Mouse (Mus musculus): Measurements from ENCODE around the gene Mvb12a.

Mvb12a gene

GRCm38 (mm10) chr8:71572077-71572476, 29.4 kb downstream of the Mvb12a start:
- no peaks in the 10 kb centered on the region for H3K36me3 ChIP-seq (ENCODE audit: insufficient read depth, low read length)
- no peaks in the 10 kb centered on the region for H3K9me3 ChIP-seq (ENCODE audit: low read length)
- peaks cover 45% of the 10 kb centered on the region for H3K4me1 ChIP-seq (replicated peaks; ENCODE audit: low read depth, low read length)
- no peak for TF ChIP-seq POU5F1 (IDR thresholded peaks at IDR 0.05; ENCODE audit: borderline replicate concordance, low read length)
- no peak for TF ChIP-seq CTCF (conservative IDR thresholded peaks at IDR 0.05; ENCODE audit: low read length)
- TF ChIP-seq NANOG (IDR thresholded peaks at IDR 0.05; ENCODE audit: borderline replicate concordance, low read length): no peak
- H3K27me3 ChIP-seq (ENCODE audit: insufficient read depth, low read length): peaks cover 12% of the 10 kb centered on the region
- no peak overlapping the region for H3K4me3 ChIP-seq (replicated peaks; ENCODE audit: low read length)

- Histone ChIP-seq H3K9me3 (ENCODE audit: low read length) (no peaks in the 10 kb centered on the region), H3K4me3 (replicated peaks; ENCODE audit: low read length) (no peak overlapping the region), H3K27me3 (ENCODE audit: insufficient read depth, low read length) (peaks cover 2% of the 10 kb centered on the region; the same call in 1 of the 2 replicates), H3K4me1 (replicated peaks; ENCODE audit: low read depth, low read length) (peaks cover 39% of the 10 kb centered on the region), H3K36me3 (ENCODE audit: insufficient read depth, low read length) (no peaks in the 10 kb centered on the region)
- TF ChIP-seq CTCF (conservative IDR thresholded peaks at IDR 0.05; ENCODE audit: low read length) (no peak), POU5F1 (IDR thresholded peaks at IDR 0.05; ENCODE audit: borderline replicate concordance, low read length) (no peak), NANOG (IDR thresholded peaks at IDR 0.05; ENCODE audit: borderline replicate concordance, low read length) (no peak)
Observed at GRCm38 (mm10) chr8:71572847-71573633, 30.3 kb downstream of the Mvb12a start.

GRCm38 (mm10) chr8:71574426-71574825, 31.7 kb downstream of the Mvb12a start:
- no peaks in the 10 kb centered on the region for H3K36me3 ChIP-seq (ENCODE audit: insufficient read depth, low read length)
- peaks cover 40% of the 10 kb centered on the region for H3K4me1 ChIP-seq (replicated peaks; ENCODE audit: low read depth, low read length)
- TF ChIP-seq CTCF (conservative IDR thresholded peaks at IDR 0.05; ENCODE audit: low read length) (no peak), NANOG (IDR thresholded peaks at IDR 0.05; ENCODE audit: borderline replicate concordance, low read length) (no peak), POU5F1 (IDR thresholded peaks at IDR 0.05; ENCODE audit: borderline replicate concordance, low read length) (no peak)
- H3K27me3 ChIP-seq (ENCODE audit: insufficient read depth, low read length): no peaks in the 10 kb centered on the region
- H3K9me3 ChIP-seq (ENCODE audit: low read length): no peaks in the 10 kb centered on the region
- no peak overlapping the region for H3K4me3 ChIP-seq (replicated peaks; ENCODE audit: low read length)

DNA sequence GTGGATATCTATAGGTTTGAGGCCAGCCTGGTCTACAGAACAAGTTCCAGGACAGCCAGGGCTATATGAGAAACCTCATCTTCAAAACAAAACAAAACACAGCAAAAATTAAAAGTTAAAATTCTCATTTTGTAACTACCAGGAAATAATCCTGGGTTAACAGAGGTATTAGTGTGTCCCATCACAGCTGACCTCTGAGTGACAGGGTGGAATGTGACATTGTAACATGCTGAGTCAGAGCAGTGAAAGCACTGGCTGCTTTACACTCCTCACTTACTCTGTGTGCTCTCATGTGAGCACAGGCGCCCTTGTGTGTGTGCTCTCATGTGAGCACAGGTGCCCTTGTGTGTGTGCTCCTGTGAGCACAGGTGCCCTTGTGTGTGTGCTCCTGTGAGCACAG, 32.3 kb downstream of the Mvb12a start:
- Histone ChIP-seq H3K27me3 (ENCODE audit: insufficient read depth, low read length) (no peaks in the 10 kb centered on the region), H3K4me1 (replicated peaks; ENCODE audit: low read depth, low read length) (peaks cover 46% of the 10 kb centered on the region), H3K36me3 (ENCODE audit: insufficient read depth, low read length) (no peaks in the 10 kb centered on the region), H3K9me3 (ENCODE audit: low read length) (no peaks in the 10 kb centered on the region), H3K4me3 (replicated peaks; ENCODE audit: low read length) (no peak overlapping the region)
- no peak for TF ChIP-seq NANOG (IDR thresholded peaks at IDR 0.05; ENCODE audit: borderline replicate concordance, low read length)
- no peak for TF ChIP-seq POU5F1 (IDR thresholded peaks at IDR 0.05; ENCODE audit: borderline replicate concordance, low read length)
- no peak for TF ChIP-seq CTCF (conservative IDR thresholded peaks at IDR 0.05; ENCODE audit: low read length)

GRCm38 (mm10) chr8:71577856-71578387, 35.2 kb downstream of the Mvb12a start:
- Histone ChIP-seq H3K4me3 (replicated peaks; ENCODE audit: low read length) (no peak overlapping the region), H3K4me1 (replicated peaks; ENCODE audit: low read depth, low read length) (peaks cover 49% of the 10 kb centered on the region), H3K36me3 (ENCODE audit: insufficient read depth, low read length) (peaks cover 13% of the 10 kb centered on the region), H3K27me3 (ENCODE audit: insufficient read depth, low read length) (peaks cover under 1% of the 10 kb centered on the region), H3K9me3 (ENCODE audit: low read length) (no peaks in the 10 kb centered on the region)
- TF ChIP-seq CTCF (conservative IDR thresholded peaks at IDR 0.05; ENCODE audit: low read length): no peak
- no peak for TF ChIP-seq NANOG (IDR thresholded peaks at IDR 0.05; ENCODE audit: borderline replicate concordance, low read length)
- no peak for TF ChIP-seq POU5F1 (IDR thresholded peaks at IDR 0.05; ENCODE audit: borderline replicate concordance, low read length)

GRCm38 (mm10) chr8:71579009-71579408, 36.3 kb downstream of the Mvb12a start:
- Histone ChIP-seq H3K4me1 (replicated peaks; ENCODE audit: low read depth, low read length) (peaks cover 53% of the 10 kb centered on the region), H3K27me3 (ENCODE audit: insufficient read depth, low read length) (peaks cover 12% of the 10 kb centered on the region), H3K4me3 (replicated peaks; ENCODE audit: low read length) (peak overlapping the region; percentile 73), H3K36me3 (ENCODE audit: insufficient read depth, low read length) (peaks cover 13% of the 10 kb centered on the region), H3K9me3 (ENCODE audit: low read length) (no peaks in the 10 kb centered on the region)
- TF ChIP-seq POU5F1 (IDR thresholded peaks at IDR 0.05; ENCODE audit: borderline replicate concordance, low read length) (no peak), CTCF (conservative IDR thresholded peaks at IDR 0.05; ENCODE audit: low read length) (no peak), NANOG (IDR thresholded peaks at IDR 0.05; ENCODE audit: borderline replicate concordance, low read length) (no peak)

DNA sequence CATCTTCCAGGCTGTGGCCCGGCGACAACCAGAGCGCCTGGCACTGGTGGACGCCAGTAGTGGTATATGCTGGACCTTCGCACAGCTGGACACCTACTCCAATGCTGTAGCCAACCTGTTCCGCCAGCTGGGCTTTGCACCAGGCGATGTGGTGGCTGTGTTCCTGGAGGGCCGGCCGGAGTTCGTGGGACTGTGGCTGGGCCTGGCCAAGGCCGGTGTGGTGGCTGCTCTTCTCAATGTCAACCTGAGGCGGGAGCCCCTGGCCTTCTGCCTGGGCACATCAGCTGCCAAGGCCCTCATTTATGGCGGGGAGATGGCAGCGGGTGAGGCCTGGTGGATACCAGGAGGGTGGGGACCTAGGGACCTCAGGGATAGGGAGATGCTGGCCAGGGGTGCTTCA, 36.8 kb downstream of the Mvb12a start:
- TF ChIP-seq POU5F1 (IDR thresholded peaks at IDR 0.05; ENCODE audit: borderline replicate concordance, low read length) (no peak), NANOG (IDR thresholded peaks at IDR 0.05; ENCODE audit: borderline replicate concordance, low read length) (no peak), CTCF (conservative IDR thresholded peaks at IDR 0.05; ENCODE audit: low read length) (no peak)
- H3K9me3 ChIP-seq (ENCODE audit: low read length): no peaks in the 10 kb centered on the region
- H3K4me1 ChIP-seq (replicated peaks; ENCODE audit: low read depth, low read length): peaks cover 54% of the 10 kb centered on the region
- H3K4me3 ChIP-seq (replicated peaks; ENCODE audit: low read length): peak overlapping the region; percentile 73
- peaks cover 16% of the 10 kb centered on the region for H3K36me3 ChIP-seq (ENCODE audit: insufficient read depth, low read length)
- peaks cover 16% of the 10 kb centered on the region for H3K27me3 ChIP-seq (ENCODE audit: insufficient read depth, low read length)

DNA sequence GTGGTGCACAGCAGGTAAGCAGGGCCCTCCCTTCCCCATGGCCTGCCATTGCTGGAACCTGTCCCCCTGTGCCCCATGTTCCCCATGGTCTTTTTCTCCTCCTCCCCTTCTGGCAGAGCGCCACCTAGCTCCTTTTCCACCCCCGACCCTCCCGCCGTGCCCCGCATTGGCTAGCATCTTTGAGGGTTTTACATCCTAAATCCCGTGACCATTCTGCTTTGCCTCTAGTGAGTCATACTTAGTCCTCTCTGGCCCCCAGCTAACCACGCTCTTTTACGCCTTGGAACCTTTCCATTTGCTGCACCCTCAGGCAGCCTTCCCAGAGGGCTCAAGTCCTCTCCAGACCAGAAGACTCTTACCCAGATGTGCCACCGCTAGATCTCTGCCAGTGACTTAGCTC, 37.5 kb downstream of the Mvb12a start:
- Histone ChIP-seq H3K4me3 (replicated peaks; ENCODE audit: low read length) (peak overlapping the region; percentile 73), H3K27me3 (ENCODE audit: insufficient read depth, low read length) (peaks cover 24% of the 10 kb centered on the region), H3K9me3 (ENCODE audit: low read length) (no peaks in the 10 kb centered on the region), H3K36me3 (ENCODE audit: insufficient read depth, low read length) (peaks cover 23% of the 10 kb centered on the region), H3K4me1 (replicated peaks; ENCODE audit: low read depth, low read length) (peaks cover 56% of the 10 kb centered on the region)
- TF ChIP-seq CTCF (conservative IDR thresholded peaks at IDR 0.05; ENCODE audit: low read length) (no peak), POU5F1 (IDR thresholded peaks at IDR 0.05; ENCODE audit: borderline replicate concordance, low read length) (no peak), NANOG (IDR thresholded peaks at IDR 0.05; ENCODE audit: borderline replicate concordance, low read length) (no peak)

All from E14TG2a.4 (cell line).